Mouse (Mus musculus): ENCODE results near the gene Hmbs.

Gene Hmbs

GRCm38 (mm10) chr9:44343290-44343689, 738 bp downstream of the Hmbs start:
- WGBS, result 7% methylated on average over 6 of the region's 6 CpGs

GRCm38 (mm10) chr9:44342605-44343004, 1.4 kb downstream of the Hmbs start:
- 89% methylated on average over 1 of the region's 1 CpGs for whole genome bisulfite sequencing

- WGBS, result 73% methylated on average over 3 of the region's 3 CpGs
These were observed 1.9 kb downstream of the Hmbs start for GRCm38 (mm10) chr9:44342173-44342572.

GRCm38 (mm10) chr9:44341487-44341886, 2.5 kb downstream of the Hmbs start:
- 79% methylated on average over 5 of the region's 5 CpGs for WGBS

- WGBS, result 61% methylated on average over 5 of the region's 5 CpGs
These were observed 5.5 kb downstream of the Hmbs start for GRCm38 (mm10) chr9:44338574-44338973.

- WGBS, result 55% methylated on average over 9 of the region's 9 CpGs
These were observed 6.4 kb downstream of the Hmbs start for GRCm38 (mm10) chr9:44337436-44338169.

- 53% methylated on average over 3 of the region's 3 CpGs for WGBS
These were observed 7.1 kb downstream of the Hmbs start for GRCm38 (mm10) chr9:44336964-44337363.

- WGBS, result 35% methylated on average over 4 of the region's 4 CpGs
These were observed 7.5 kb downstream of the Hmbs start for GRCm38 (mm10) chr9:44336513-44336912.

GRCm38 (mm10) chr9:44336093-44336406, 8.0 kb downstream of the Hmbs start:
- WGBS, result 8% methylated on average over 5 of the region's 5 CpGs

- WGBS, result 1% methylated on average over 48 of the region's 50 CpGs
These were observed 8.5 kb downstream of the Hmbs start for GRCm38 (mm10) chr9:44335331-44336092.

- WGBS, result under 1% methylated on average over 88 of the region's 91 CpGs
These were observed 9.4 kb downstream of the Hmbs start, which contains the start of gene H2afx for GRCm38 (mm10) chr9:44334396-44335330. Gene H2afx, plus strand, starts transcription at chr9:44334694.

- WGBS, result 93% methylated on average over 13 of the region's 13 CpGs
These were observed 10.9 kb downstream of the Hmbs start for GRCm38 (mm10) chr9:44332918-44333638.

GRCm38 (mm10) chr9:44330736-44331135, 13.3 kb downstream of the Hmbs start:
- WGBS, result 92% methylated on average over 6 of the region's 6 CpGs

GRCm38 (mm10) chr9:44327926-44328325, 16.1 kb downstream of the Hmbs start:
- 80% methylated on average over 5 of the region's 5 CpGs for WGBS

GRCm38 (mm10) chr9:44327064-44327711, 16.8 kb downstream of the Hmbs start:
- under 1% methylated on average over 22 of the region's 22 CpGs for WGBS

GRCm38 (mm10) chr9:44326371-44327063, 17.5 kb downstream of the Hmbs start:
- under 1% methylated on average over 38 of the region's 38 CpGs for WGBS

GRCm38 (mm10) chr9:44325768-44326370, 18.2 kb downstream of the Hmbs start, which contains the start of gene Dpagt1:
Gene Dpagt1, plus strand, starts transcription at chr9:44326019.
- under 1% methylated on average over 12 of the region's 12 CpGs for WGBS

- WGBS, result 54% methylated on average over 7 of the region's 8 CpGs
These were observed 18.8 kb downstream of the Hmbs start for GRCm38 (mm10) chr9:44325032-44325767.

GRCm38 (mm10) chr9:44324147-44324546, 19.9 kb downstream of the Hmbs start:
- WGBS, result 84% methylated on average over 6 of the region's 6 CpGs

All from cerebral cortex, adult 2 months (tissue).